Mouse (Mus musculus): ENCODE measurements around the gene Gsdma3.
"Not testable (repeated sequence)": the region's sequence is repeated elsewhere in the genome, so short reads cannot be mapped to it uniquely, and the experiment has no call there.

DNA sequence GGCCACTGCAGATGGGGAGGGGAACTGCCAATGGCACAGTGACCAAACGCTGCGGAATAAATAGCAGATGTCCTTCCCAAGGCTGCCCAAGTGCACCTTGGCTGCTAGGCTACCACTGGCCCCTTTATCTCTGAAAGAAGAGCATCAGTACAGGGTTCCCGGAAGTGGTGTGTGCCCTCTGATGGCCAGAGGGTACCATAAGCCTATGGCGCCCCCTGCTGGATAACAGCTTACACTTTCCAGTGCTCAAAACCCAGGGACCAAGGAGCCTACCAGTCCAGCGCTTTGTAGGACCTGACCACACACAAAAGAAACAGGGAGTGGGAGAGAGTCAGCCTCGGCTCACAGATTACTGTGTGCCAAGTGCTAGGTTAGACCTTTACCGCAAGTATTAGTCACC, 28.9 kb downstream of the Gsdma3 start:
- TF ChIP-seq CTCF (conservative IDR thresholded peaks at IDR 0.05; ENCODE audit: low read length), result peak; percentile 54
- not testable (repeated sequence) for TF ChIP-seq NANOG (IDR thresholded peaks at IDR 0.05; ENCODE audit: borderline replicate concordance, low read length)

All from E14TG2a.4 (cell line).